8 mouse cellular contexts compared by ENCODE assay signal in genomic region chr10:77165963-77166717, GRCm38 (mm10). TPM values are rescaled to one million over a fixed set of nuclear protein-coding genes. Genes with fewer than 3 reads are reported as not detected.
DNase-seq lines count a peak whose midpoint lies in the region; ATAC-seq and TF ChIP-seq lines count a peak whose summit lies in the region.

Gene Col18a1 (minus strand): TSS chr10:77166548.

- intact Hi-C loops in left cerebral cortex, postnatal 4 days (cut with DNase I) = no loop called here

- no peak for TF ChIP-seq CTCF in brain, embryonic 14.5 days (IDR thresholded peaks at IDR 0.05; ENCODE audit: borderline replicate concordance, extremely low read depth, insufficient read depth, insufficient read length)
- no peak for TF ChIP-seq CTCF in kidney, postnatal 0 days (IDR thresholded peaks at IDR 0.05; ENCODE audit: low read depth)

- peak within 1 kb of the TSS; percentile 78 for H3K9ac ChIP-seq in heart, embryonic 14.5 days (ENCODE audit: low read length)
- H3K9ac ChIP-seq in kidney, postnatal 0 days (ENCODE audit: low read depth, low read length) = peak within 1 kb of the TSS; percentile 40

- peaks cover 10 to 31% of the 10 kb centered on the region in 2 experiments; a peak in 3 of 4 replicates for H3K4me1 ChIP-seq in heart, embryonic 14.5 days (ENCODE audit: control insufficient read depth in 2 of 2, insufficient read depth in 2 of 2, low read length in 2 of 2)
- H3K4me1 ChIP-seq in kidney, postnatal 0 days (replicated peaks; ENCODE audit: insufficient read depth, low read length) = peaks cover 11% of the 10 kb centered on the region; the same call in 1 of the 2 replicates

- no peaks in the 10 kb centered on the region for H3K27me3 ChIP-seq in heart, embryonic 14.5 days (ENCODE audit: control insufficient read depth, insufficient read depth, low read length)
- no peaks in the 10 kb centered on the region for H3K27me3 ChIP-seq in kidney, postnatal 0 days (ENCODE audit: insufficient read depth, low read length)

- no peaks in the 10 kb centered on the region for H3K9me3 ChIP-seq in heart, embryonic 14.5 days (ENCODE audit: control insufficient read depth, low read length)
- H3K9me3 ChIP-seq in kidney, postnatal 0 days (replicated peaks; ENCODE audit: low read length) = no peaks in the 10 kb centered on the region

- H3K4me2 ChIP-seq in heart, embryonic 14.5 days (ENCODE audit: low read length) = peak within 1 kb of the TSS; percentile 91
- peak within 1 kb of the TSS; percentile 82 for H3K4me2 ChIP-seq in kidney, postnatal 0 days (ENCODE audit: low read length)

- WGBS in heart, embryonic 14.5 days = under 1% methylated on average over 42 of the region's 42 CpGs
- WGBS in kidney, postnatal 0 days = under 1% methylated on average over 42 of the region's 42 CpGs

- peak; percentile 70 for ATAC-seq in heart, embryonic 14.5 days (ENCODE audit: insufficient number of reproducible peaks, insufficient read depth, low FRiP score, low read depth)
- peak; percentile 81 for ATAC-seq in kidney, postnatal 0 days (replicated peaks; ENCODE audit: low FRiP score, low read depth)
- peak; percentile 66 for ATAC-seq in megakaryocyte-erythroid progenitor cell, adult 5-6 weeks (replicated peaks; ENCODE audit: low FRiP score, low TSS enrichment, poor library complexity, severe bottlenecking)

- H3K36me3 ChIP-seq in heart, embryonic 14.5 days (ENCODE audit: control insufficient read depth, insufficient read depth, low read length) = no peaks in the 10 kb centered on the region
- no peaks in the 10 kb centered on the region for H3K36me3 ChIP-seq in kidney, postnatal 0 days (ENCODE audit: insufficient read depth, low read length)

- H3K4me3 ChIP-seq in heart, embryonic 14.5 days (ENCODE audit: control insufficient read depth in 1 of 2, insufficient read depth in 1 of 2, low read depth in 1 of 2, low read length in 2 of 2) = peak within 1 kb of the TSS; percentile 61 to 64
- peak within 1 kb of the TSS; percentile 48 for H3K4me3 ChIP-seq in kidney, postnatal 0 days (replicated peaks; ENCODE audit: low read depth, low read length)

- peak within 1 kb of the TSS; percentile 41 to 50 for H3K27ac ChIP-seq in heart, embryonic 14.5 days (replicated peaks in 1 of 2; ENCODE audit: control insufficient read depth in 1 of 2, insufficient read depth in 1 of 2, low read depth in 2 of 2, low read length in 2 of 2)
- H3K27ac ChIP-seq in kidney, postnatal 0 days = peak within 1 kb of the TSS; percentile 85

- peak; percentile 58 for DNase-seq in left cerebral cortex, postnatal 4 days
- DNase-seq in left cerebral cortex, adult 8-10 months (ENCODE audit: low spot score in 2 of 2) = no peak
- peak; percentile 77 for DNase-seq in brain, embryonic 14.5 days (ENCODE audit: low read depth)
- peak; percentile 69 for DNase-seq in kidney, postnatal 0 days (ENCODE audit: low spot score)
- DNase-seq in yolk sac, embryonic 10.5 days (ENCODE audit: low spot score) = peak; percentile 84
- no peak for DNase-seq in left cerebral cortex, adult 11 months (ENCODE audit: low spot score)

- 0 out of 2 replicates have a peak, but pooled peaks have one; percentile 51 for TF ChIP-seq POLR2A in brain, embryonic 14.5 days (IDR thresholded peaks at IDR 0.05; ENCODE audit: borderline replicate concordance, extremely low read depth, insufficient read depth, insufficient read length, poor library complexity, severe bottlenecking)

RNA-seq across cellular contexts. Expression of gene Col18a1, which starts in this region (rescaled TPM):
- total RNA-seq in left cerebral cortex, postnatal 4 days (2021) = 10 to 100 TPM; 18.4 to 21.4 TPM
- total RNA-seq in left cerebral cortex, adult 8-10 months (2022) = 1 to 10 TPM; 4.1 to 4.6 (median 4.1) TPM
- 24.5 and 45.2 TPM in 2 replicates for polyA plus RNA-seq in brain, embryonic 14.5 days (2012; rRNA removed)
- 93.5 and 102 TPM in 2 replicates for polyA plus RNA-seq in heart, embryonic 14.5 days (2014; fragmentation: Nextera tagmentation; extraction: Ambion mirVana)
- 178 and 197 TPM in 2 replicates for polyA plus RNA-seq in kidney, postnatal 0 days (2015; fragmentation: Nextera tagmentation; extraction: Ambion mirVana)
- total RNA-seq in megakaryocyte-erythroid progenitor cell, adult 5-6 weeks (2014; fragmentation: Nextera tagmentation) = 0.37 TPM in 1 of 2 replicates, not detected in the other
- total RNA-seq in megakaryocyte-erythroid progenitor cell, adult 5-6 weeks (2017) = 0.15 TPM in 1 of 2 replicates, not detected in the other

Comparison
In these comparisons a context has a peak if more than half of its experiments do, and no peak if none do; other contexts are left out.
1. DNase-seq: peak in left cerebral cortex, postnatal 4 days (single experiment), brain, embryonic 14.5 days (single experiment), kidney, postnatal 0 days (single experiment) and yolk sac, embryonic 10.5 days (single experiment); none in left cerebral cortex, adult 8-10 months (0 of 2) and left cerebral cortex, adult 11 months (single experiment).
2. Peak in ATAC-seq in megakaryocyte-erythroid progenitor cell, adult 5-6 weeks; RNA of the gene not detected or under 1 TPM.
3. Peak in every context shown above with its lines, with median percentiles within 50 percentile points of each other: ATAC-seq.